Mouse (Mus musculus) megakaryocyte, embryonic 14.5 days (primary cell): Measurements from ENCODE around the gene Xylt2.

ENCODE experiments used
- FLI1 ChIP-seq: IDR thresholded peaks from 2 replicates; pipeline ENCODE4 v1.6.1; 2012; ENCODE audit warnings: low read length, inconsistent platforms, mixed read lengths
- GATA1 ChIP-seq: IDR thresholded peaks from 3 replicates; pipeline ENCODE4 v1.6.1; 2012; ENCODE audit warnings: mixed read lengths, low read length, inconsistent platforms, borderline replicate concordance

- no peak for TF ChIP-seq GATA1
- no peak for TF ChIP-seq FLI1
Observed at GRCm38 (mm10) chr11:94630199-94631011, 46.9 kb downstream of the Xylt2 start.
